Mouse (Mus musculus) adrenal gland, postnatal 10 days (tissue): ENCODE data around the gene Smad1. TPM values are rescaled to one million over a fixed set of nuclear protein-coding genes. Genes with fewer than 3 reads are reported as not detected.

Experiments used
- DNase-seq: peaks from one replicate; pipeline ENCODE4 v3.0.0; 2021; ENCODE audit warnings: mixed read lengths
- total RNA-seq, 2 experiments: library from RNA; stranded (reverse); gene quantifications; 2 replicates each; pipeline ENCODE4 v1.2.3; 2021

The Smad1 gene
- total RNA-seq, 2 experiments from 2014 or later = 34.9 to 36.8 TPM

DNA sequence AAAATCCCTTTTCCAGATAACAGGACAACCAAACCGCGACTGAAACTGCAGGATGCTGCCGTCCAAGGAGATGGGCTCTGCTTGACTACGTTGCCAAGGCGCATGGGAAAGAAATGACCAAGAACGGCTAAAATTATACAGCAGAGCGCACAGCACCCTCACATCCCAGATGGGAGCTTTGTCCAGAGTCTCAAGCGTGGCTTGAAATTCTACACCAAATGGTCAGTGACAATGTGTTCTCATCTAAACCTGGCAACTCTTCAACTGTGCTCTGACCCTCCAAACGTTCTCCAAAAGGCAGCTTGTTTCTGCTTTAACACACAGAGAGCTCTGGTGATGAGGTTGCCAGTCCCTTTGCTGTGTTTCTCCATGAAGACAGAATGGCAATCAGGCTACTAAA, 39.0 kb downstream of the Smad1 start:
- DNase-seq = no peak

DNA sequence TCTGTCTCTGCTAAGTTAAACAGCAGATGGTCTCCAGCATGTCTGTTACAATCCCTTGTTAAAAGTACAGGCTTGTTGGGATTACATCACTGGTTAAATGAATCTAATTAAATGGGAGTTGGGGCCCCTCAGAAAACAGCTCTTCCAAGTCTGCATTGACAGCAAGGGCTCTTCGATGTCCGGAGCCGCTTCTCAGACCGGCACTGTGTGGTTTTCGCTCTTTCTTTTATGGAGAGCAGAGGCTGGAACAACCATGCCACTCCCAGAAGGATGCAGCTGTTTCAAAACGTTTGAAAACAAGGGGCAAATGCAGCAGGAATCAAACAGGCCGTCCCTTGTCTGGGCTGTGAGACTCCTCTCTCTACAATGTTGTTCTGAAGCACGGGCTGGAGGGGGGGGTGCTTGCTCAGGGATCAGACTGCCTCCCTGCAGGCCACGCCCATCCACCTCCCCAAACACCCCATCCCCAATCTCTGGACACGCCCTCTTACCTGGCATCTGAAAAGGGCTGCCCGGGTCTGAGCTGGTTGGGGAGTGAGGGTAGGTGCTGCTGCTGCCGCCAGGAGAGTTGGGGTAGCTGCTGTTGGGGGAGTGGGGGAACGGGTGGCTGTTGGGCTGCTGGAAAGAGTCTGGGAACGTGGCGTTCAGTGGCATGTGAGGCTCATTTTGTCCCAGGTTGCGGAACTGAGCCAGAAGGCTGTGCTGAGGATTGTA, 43.4 kb downstream of the Smad1 start:
- no peak for DNase-seq

DNA sequence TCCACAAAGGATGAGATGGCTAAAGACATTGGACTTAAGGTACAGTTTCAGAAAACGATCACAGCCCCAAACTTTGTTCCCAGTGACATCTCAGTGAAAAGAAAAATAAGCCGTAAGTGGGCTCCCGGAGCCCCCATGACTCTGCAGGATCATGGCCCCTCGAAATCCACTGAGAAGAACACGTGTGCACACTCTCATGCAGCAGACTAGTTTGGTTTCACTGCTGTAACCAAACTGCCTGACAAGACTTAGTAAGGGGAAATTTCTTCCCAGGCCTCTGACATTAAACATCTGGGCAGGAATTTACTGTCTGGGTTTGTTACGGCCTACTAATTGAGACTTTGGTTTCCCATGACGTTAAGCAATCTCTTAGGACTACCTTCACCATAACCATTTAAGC, 45.3 kb downstream of the Smad1 start:
- no peak for DNase-seq

DNA sequence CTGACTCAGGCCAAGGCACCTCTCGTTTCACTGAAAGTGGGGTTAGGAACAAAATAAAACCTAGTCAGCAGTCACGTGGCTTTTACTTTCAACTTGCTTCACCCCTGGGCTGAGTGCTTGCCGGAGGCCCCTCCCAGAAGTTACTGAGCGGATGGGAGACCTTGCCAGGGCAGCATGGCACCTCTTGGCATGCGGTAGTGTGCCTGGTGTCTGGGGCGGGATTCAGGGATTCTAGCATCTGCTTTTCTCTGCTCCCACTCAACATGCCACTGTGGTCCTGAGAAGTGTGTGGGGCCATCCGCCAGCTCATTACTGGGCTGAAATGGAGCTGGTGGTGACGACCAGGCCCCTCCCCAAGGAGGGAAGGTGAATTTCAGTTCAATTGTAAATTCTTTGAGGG, 47.4 kb downstream of the Smad1 start:
- no peak for DNase-seq

DNA sequence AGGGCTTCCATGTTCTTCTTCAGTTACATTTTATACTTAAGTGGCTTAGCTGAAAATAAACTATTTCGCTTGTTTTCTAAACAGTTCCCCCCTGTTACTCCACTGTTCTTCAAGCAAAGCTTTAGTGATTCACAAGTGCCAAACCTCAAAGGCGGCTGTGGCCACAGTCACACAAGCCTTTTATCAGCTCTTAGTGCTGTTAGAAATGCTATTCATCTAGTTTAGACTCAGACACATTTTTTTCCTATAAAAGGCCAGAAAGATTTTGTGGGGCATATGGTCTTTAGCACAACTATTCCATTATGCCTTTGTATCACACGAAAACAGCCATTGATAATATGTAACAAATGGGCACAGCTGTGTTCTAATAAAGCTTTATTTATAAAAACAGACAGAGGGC, 48.5 kb downstream of the Smad1 start:
- no peak for DNase-seq

DNA sequence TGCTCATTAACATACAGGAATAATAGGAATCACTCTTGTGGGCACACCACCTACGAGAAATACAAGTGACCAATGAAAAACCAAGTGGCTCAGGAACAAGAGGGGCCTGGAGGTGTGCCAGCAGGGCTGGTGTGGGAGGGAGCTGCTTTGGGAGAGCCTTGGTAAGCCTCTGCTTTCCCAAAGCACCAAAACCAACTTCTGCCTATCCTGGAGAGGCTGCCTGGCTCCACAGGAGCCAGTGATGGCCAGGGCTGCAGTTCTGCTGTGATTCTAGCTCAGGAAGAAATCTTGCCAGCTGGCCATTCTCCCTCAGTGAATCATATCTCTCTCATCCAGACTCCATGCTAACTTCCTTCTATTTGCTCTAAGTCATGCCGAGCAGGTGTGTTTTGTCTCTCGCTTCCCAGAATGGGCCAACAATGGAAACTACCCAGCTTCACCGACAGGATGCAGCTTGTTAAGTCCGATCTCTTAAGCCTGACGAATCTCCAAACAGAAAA, 49.2 kb downstream of the Smad1 start:
- DNase-seq = peak; percentile 33

DNA sequence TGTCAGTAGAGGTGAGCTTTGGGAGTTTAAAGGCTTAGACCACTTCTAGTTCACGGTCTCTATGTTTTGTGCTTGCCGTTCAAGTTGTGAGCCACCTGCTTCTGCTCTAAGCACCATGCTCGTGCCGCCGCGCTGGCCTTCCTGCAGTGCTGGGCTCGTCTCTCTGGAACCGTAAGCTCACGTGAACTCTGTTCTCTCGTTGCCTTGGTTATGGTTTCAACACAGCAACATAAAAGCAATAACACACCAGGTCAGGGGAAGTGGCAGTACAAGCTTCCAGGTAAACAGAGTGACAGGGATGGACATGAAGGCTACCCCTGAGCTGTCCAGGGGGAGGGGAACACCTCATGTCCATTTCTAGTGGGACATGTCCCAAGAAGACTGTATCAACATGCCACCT, 52.9 kb downstream of the Smad1 start:
- DNase-seq = no peak

DNA sequence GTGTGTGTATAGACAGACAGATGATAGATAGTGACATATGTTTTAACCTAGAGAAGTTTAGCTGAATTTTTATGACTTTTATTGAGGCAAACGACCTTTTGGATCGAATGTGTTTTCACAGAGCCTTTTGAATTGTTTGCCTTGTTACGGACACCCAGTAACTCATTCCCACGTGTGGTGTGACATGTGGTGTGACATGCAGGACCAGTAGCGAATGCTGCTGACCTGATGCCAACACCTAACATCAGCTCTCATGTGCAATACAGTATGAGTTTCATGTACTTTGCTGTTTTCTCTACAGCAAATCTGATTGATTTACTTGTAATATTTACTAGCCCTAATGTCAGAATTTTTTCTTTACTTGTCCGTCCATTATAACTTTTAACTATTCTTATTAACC, 53.5 kb downstream of the Smad1 start:
- no peak for DNase-seq

DNA sequence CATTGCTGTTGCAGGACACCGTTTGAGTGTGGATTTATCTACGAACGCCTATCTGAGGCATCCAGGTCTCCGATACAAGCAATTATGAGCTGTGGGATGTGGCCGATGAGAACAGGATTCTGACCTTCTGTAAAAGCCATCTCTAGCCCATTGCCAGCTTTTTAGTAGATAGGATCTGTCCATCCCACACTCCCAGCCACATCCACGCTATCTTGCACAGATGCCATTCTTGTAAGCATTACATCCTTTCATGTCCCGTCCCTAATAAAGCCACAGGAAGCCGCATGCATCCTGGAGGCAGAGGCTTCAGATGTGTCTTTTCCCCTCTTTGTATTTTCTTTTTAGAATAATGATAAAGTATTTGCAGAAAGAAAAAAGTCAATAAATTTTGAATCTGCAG, 58.1 kb downstream of the Smad1 start:
- DNase-seq = no peak

DNA sequence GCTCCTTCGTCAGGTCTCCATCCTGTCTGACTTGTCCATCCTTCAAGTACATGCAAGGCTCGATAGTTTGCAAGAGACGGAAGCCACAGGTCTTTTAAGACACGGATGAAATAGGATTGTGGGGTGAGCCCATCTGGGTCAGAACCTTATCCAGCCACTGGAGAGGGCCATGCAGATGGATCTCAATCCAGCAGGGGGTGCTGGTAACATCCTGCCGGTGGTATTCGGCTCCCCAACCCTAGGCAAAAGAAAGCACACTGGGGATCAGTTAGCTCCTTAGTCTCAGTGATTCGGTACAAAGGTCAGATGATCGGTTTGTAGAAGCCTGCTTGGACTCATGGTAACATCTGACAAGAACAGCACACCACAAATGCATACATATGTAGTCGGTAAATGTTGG, 59.8 kb downstream of the Smad1 start:
- peak; percentile 57 for DNase-seq

DNA sequence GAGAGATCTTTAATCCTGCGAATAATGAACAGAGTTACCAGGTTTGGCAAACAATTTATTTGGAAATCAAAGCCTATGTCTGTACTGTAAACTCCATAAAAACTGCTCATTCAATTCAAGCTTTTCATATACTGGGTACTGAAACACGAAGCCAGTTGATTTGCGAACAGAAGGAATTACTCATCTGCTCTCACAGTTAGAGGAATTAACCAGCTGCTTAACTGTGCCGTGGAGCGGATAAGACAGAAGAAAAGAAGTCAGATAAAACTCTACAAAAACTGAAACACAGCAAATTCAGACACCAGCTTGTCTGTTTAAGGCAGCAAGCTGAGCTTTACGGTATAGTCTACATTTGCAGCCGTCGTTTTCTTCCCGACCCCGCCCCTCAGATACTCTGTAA, 60.7 kb downstream of the Smad1 start:
- DNase-seq = no peak

DNA sequence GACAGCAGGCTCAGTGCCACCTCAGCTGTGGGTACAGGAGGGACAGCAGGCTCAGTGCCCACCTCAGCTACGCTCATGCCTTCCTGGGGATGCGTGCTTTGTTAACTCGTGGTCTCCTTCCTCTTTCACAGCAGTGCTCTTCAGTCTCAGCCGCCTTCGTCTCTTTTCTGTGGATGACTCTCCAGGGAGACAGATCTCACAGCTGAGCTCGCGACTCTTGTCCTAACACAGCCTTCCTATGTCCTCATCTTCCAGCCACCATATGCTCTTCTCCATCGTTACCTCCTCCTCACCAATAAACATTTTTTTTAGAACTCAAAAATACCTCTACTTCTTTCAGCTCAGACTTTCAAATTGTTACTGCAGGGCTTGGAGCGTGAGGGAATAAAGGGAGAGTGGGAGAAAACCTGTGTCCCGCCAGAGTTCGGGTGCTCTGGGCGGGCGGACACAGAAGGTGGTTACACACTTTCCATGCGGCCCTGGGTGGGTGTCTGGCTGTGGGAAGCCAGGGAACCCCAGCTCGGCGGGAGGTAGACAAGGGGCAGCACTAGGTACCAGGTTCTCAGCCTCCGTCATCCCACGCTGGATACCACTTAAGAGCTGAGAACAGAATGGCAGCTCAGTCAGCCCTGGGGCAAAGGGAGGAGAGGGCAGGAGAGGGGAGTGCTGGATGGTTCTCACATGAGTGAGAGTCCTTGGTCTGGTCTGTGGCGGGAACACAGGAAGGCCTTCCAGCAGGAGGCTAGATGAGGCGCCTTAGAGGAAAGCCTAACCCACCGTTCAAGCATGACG, 67.0 kb downstream of the Smad1 start:
- no peak for DNase-seq

DNA sequence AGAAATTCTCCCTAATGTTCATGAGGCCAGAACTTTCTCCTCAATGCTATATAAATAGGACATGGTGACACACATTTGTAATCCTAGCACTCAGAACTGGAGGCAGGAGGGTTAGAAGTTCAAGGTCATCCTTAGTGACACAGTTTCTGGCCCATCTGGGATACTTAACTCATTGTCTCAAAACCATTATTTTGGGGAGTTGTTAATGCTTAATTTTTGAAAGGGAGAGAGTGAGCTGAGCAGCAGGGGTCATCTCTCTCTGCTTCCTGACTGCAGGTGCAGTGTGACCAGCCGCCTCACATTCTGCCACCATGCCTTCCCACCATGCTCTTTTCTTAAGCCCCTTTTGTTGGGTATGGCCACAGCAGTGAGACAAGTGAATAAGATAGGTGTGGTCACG, 67.7 kb downstream of the Smad1 start:
- DNase-seq = no peak

DNA sequence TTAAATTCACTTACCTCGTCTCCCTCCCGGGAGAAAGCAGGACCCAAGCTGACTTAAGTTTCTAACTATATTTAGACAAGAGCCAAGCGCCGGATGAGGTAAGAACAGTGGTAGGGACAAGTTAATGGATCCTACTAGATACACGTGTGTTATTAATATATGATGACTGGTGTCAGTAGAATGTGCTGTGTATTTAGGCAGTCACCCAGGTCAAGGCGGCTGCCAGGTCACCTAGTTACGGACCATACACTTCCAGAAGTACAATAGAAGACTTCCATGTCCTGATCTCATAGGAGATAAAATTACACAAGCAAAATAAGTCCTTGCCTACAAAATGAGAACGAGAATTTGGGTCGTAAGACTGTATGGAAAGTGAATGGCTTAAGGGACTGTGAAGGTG, 68.3 kb downstream of the Smad1 start:
- DNase-seq = no peak

DNA sequence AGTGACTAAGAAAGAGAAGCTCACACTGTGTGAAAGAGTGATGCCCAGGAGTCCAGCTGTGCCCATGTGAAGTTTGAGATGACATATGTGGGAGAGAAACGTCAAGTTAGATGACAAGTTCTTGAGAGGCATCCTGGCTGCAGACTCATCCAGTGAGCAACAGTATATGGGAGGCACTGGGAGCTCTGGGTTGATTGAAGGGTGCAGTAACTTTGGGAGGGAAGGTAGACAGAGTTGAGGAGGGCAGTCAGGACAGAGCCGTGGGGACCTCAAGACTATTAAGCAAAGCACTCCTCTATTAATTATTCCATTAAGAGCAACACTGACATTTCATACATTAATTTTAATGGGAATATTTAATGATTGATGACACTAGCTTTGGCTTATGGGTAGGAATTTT, 69.6 kb downstream of the Smad1 start:
- no peak for DNase-seq

DNA sequence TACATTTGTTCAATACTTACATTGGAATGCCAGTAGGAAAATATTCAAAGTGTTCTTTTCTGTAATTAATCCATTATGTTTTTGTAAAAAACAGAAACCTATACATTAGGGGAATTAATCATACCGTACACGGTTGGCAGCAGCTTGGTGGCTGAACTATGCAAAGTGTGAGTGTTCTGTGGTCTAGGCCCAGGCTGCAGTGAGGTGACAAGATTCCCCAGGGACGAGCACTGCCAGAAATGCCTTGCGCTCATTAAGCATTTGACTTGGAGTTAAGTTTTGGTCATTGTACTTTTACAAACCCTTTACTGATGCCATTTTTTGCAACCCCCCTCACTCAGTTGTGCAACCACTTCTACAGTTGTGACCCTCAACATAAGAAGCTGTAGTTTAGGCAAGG, 70.1 kb downstream of the Smad1 start:
- no peak for DNase-seq

DNA sequence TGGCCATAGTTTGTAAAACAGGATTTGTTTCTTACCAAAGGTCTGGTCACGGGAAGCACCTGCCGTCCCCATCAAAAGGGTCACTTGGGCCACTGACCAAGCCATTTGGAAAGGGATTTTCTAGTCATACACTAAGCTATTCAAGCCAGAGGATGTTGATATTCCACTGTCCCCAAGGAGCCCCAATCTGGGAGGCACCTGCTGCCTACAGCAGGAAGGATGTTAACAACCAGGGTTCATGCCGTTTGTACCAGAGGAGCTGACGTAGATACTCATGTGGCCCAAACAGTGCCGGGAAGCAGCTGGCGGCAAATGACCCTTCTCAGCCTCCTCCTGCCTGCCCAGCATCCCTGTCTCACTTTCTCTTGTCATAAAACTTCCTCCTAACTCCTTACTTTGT, 73.8 kb downstream of the Smad1 start:
- no peak for DNase-seq

DNA sequence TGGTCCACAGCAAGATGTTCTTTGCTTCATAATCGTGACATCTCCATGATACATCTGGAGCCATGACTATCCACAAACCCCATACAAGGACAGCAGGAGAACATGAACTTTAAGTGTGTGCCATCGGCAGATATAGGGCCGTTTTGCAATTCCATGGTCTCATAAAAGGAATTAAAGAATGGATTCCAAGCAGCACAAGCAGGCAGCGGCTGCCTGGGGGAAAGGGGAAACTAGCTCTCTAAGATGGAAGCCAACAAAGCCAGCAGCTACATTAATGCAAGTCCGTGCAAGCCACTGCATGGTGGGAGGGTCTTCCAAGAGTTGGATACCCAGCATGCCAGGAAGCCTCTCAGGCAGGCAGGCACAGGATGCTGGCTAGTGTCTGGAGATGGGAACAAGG, 74.4 kb downstream of the Smad1 start:
- DNase-seq = no peak

DNA sequence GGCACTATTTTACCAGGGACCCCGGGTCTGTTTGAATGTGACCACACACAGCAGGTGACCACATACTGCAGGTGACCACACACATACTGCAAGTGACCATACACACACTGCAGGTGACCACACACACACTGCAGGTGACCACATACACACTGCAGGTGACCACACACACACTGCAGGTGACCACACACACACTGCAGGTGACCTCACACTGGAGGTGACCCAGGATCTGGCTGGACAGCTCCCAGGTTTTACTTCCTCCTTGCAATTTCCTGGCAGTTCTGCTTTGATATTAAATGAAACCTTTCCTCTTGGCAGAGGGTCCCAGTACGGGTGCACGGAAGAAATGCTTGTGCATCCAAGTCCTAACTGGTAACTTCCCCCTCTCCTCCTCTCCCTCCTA, 75.3 kb downstream of the Smad1 start:
- DNase-seq = no peak

DNA sequence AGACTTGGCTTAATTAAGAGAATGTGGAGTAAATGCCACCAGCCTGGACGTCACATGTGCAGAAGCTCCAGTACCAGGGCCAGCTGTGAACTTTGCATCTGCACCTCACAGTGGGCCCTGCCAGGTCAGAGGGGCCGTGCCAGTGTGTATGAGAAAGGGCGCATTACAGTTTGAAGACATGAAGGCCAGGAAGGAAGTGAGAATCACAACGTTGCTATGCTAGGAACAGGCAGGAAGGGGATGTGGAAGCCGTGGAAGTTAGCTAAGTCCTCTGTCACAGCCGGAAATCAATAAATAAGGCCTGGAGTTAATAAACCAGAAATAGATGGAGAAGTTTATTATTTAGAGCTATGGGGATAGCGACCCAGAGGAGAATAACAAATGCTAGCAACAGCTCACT, 76.2 kb downstream of the Smad1 start:
- no peak for DNase-seq

DNA sequence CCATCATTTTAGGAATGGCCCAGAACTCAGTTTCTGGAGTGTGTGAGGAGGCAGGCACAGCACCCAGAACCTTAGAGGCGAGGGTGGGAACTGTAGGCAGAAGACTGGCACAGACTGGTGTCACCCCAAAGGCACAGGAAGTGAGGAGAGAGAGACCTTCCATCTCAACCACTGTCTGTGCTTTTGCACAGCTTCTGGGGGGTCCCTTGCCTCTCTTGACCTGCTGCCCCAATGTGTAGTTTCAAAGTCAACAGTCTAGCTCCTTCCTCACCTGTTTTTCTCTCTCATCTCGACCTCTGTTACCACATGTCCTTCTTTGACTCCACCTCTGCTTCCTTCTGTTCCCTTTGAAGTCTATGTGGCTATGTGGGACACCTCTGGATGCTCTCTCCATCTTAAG, 88.5 kb downstream of the Smad1 start:
- no peak for DNase-seq

DNA sequence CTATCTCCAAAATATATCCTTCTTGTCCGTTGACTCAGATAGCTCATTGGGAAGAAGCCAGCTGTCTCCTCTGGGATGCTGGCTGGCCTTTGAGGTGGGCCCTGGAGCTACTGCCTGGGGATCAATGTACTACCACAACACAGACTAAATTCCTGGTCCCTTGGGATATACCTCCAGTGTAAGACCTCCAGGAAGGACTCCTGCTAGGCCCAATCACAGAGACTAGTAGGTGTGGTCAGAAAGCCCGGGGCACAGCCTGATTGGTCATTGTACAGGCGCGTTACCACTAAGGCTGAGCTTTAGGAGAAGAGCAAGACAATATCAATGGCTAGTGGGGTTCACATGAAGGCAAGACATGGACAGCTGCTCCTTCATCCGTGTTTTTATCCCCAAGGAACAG, 93.4 kb downstream of the Smad1 start:
- no peak for DNase-seq

DNA sequence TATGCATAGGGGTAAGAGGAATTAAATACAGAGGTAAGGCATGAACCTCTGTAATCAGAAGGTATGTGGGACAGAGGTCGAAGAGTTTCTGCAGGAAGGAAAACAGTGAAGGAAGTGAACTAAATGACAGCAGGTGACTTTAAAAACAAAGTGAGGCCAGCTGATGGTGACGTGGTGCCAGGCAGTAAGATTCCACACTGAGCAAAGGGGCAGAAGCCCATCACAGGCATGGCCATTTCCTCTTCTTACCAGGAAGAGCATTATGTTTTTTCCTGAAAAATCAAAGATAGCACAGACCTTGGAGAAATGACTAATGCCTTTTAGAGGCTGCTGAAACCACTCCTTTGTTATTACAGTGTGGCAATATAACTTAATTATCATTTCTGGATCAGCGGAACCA, 97.8 kb downstream of the Smad1 start:
- no peak for DNase-seq

DNA sequence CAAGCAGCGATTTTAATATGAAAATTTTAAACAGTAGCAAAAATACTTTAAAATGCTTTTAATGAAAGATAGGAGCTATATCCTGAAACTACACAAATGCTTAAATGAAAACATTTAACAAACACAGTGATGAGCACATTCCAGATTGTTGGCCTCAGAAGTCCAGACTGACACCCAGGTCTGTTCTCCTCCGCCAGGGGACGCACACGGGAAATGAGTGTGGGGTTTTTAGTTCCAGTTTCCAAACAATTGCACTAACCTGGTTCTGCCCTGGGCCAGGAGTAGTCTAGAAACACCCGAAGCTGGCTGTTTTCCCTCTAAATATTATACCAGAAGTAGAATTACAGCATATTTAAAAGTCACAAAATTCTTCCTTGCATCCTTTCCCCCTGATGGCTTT, 99.6 kb downstream of the Smad1 start:
- DNase-seq = no peak
